Mouse (Mus musculus) testis, adult 2 months (tissue): Measurements from ENCODE around the gene 9530068E07Rik.

ENCODE experiments used
- CTCF ChIP-seq: fragments of 200-500 bp; IDR thresholded peaks from 2 replicates; pipeline ENCODE4 v1.5.1; 2012; ENCODE audit warnings: low read depth, mild to moderate bottlenecking, inconsistent platforms, low read length, moderate library complexity; ENCODE audit not compliant: control insufficient read depth, insufficient read depth, insufficient replicate concordance
- POLR2A ChIP-seq: fragments of 200-500 bp; IDR thresholded peaks from 2 replicates; pipeline ENCODE4 v1.6.1; 2012; ENCODE audit warnings: low read depth, mild to moderate bottlenecking, inconsistent platforms, low read length, moderate library complexity; ENCODE audit not compliant: control insufficient read depth

DNA sequence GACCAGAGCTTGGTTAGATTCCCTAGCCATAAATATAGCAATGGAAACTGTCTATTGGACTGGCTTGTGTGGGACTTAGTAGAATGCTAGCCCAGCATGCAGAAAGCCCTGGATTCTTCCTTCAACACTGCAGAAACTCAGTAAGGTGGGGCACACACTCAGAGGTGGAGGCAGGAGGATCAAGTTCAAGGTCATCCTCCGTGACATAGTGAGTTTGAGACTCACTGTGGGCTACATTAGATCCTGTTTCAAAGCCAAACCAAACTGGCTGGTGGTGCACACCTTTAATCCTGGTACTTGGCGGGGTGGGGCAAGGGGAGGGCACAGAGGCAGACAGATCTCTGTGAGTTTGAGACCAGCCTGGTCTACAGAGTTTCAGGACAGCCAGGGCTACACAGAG is 31.9 kb upstream of the 9530068E07Rik start:
- no peak for TF ChIP-seq CTCF
- TF ChIP-seq POLR2A: no peak
